Mouse (Mus musculus): ENCODE measurements around the gene Irs2. TPM values are rescaled to one million over a fixed set of nuclear protein-coding genes. Genes with fewer than 3 reads are reported as not detected.

Gene Irs2
- polyA plus RNA-seq, 1 experiment from 2014 or later = 7.7 TPM

GRCm38 (mm10) chr8:11006276-11006630, 2.0 kb downstream of the Irs2 start:
- Histone ChIP-seq H3K4me2 (ENCODE audit: low read depth, low read length, severe bottlenecking) (peak overlapping the region; percentile 66), H3K27ac (ENCODE audit: low read depth, low read length) (no peak overlapping the region), H3K9ac (ENCODE audit: low read length) (peak overlapping the region; percentile 86), H3K27me3 (ENCODE audit: control insufficient read depth, insufficient read depth, low read length) (no peaks in the 10 kb centered on the region; the same call in 1 of the 2 replicates), H3K4me3 (ENCODE audit: low read depth, low read length) (peak overlapping the region; percentile 78), H3K36me3 (ENCODE audit: control insufficient read depth, insufficient read depth, low read length) (no peaks in the 10 kb centered on the region), H3K9me3 (ENCODE audit: control insufficient read depth, low read length) (no peaks in the 10 kb centered on the region), H3K4me1 (replicated peaks; ENCODE audit: control insufficient read depth, insufficient read depth, low read length) (peaks cover 41% of the 10 kb centered on the region)
- WGBS = 85% methylated on average over 9 of the region's 9 CpGs
- ATAC-seq (replicated peaks; ENCODE audit: low FRiP score) = no peak
- no peak for DNase-seq (ENCODE audit: low spot score)

- H3K27ac ChIP-seq (ENCODE audit: low read depth, low read length) = no peak overlapping the region
- WGBS = 88% methylated on average over 26 of the region's 26 CpGs
Measured at GRCm38 (mm10) chr8:11005460-11006275, 2.6 kb downstream of the Irs2 start.

GRCm38 (mm10) chr8:11004781-11005459, 3.3 kb downstream of the Irs2 start:
- Histone ChIP-seq H3K27ac (ENCODE audit: low read depth, low read length) (no peak overlapping the region), H3K27me3 (ENCODE audit: control insufficient read depth, insufficient read depth, low read length) (no peaks in the 10 kb centered on the region; the same call in 1 of the 2 replicates), H3K4me1 (replicated peaks; ENCODE audit: control insufficient read depth, insufficient read depth, low read length) (peaks cover 48% of the 10 kb centered on the region), H3K36me3 (ENCODE audit: control insufficient read depth, insufficient read depth, low read length) (no peaks in the 10 kb centered on the region), H3K9me3 (ENCODE audit: control insufficient read depth, low read length) (no peaks in the 10 kb centered on the region), H3K9ac (ENCODE audit: low read length) (peak overlapping the region; percentile 53), H3K4me2 (ENCODE audit: low read depth, low read length, severe bottlenecking) (peak overlapping the region; percentile 66), H3K4me3 (ENCODE audit: low read depth, low read length) (peak overlapping the region; percentile 78)
- ATAC-seq (replicated peaks; ENCODE audit: low FRiP score) (no peak), DNase-seq (ENCODE audit: low spot score) (no peak)
- 78% methylated on average over 22 of the region's 22 CpGs for WGBS

More at GRCm38 (mm10) chr8:11005460-11006275, 2.6 kb downstream of the Irs2 start:
- H3K36me3 ChIP-seq (ENCODE audit: control insufficient read depth, insufficient read depth, low read length) = no peaks in the 10 kb centered on the region
- peaks cover 46% of the 10 kb centered on the region for H3K4me1 ChIP-seq (replicated peaks; ENCODE audit: control insufficient read depth, insufficient read depth, low read length)
- H3K9me3 ChIP-seq (ENCODE audit: control insufficient read depth, low read length) = no peaks in the 10 kb centered on the region
- DNase-seq (ENCODE audit: low spot score) (peak; percentile 64), ATAC-seq (replicated peaks; ENCODE audit: low FRiP score) (no peak)
- peak overlapping the region; percentile 78 for H3K4me3 ChIP-seq (ENCODE audit: low read depth, low read length)
- H3K9ac ChIP-seq (ENCODE audit: low read length) = no peak overlapping the region; the same call in 1 of the 2 replicates
- H3K4me2 ChIP-seq (ENCODE audit: low read depth, low read length, severe bottlenecking) = peak overlapping the region; percentile 66
- H3K27me3 ChIP-seq (ENCODE audit: control insufficient read depth, insufficient read depth, low read length) = no peaks in the 10 kb centered on the region; the same call in 1 of the 2 replicates

- Histone ChIP-seq H3K4me1 (replicated peaks; ENCODE audit: control insufficient read depth, insufficient read depth, low read length) (peaks cover 50% of the 10 kb centered on the region), H3K27ac (ENCODE audit: low read depth, low read length) (no peak overlapping the region)
Measured at GRCm38 (mm10) chr8:11003917-11004470, 4.3 kb downstream of the Irs2 start.

GRCm38 (mm10) chr8:11003253-11003652, 5.0 kb downstream of the Irs2 start:
- Histone ChIP-seq H3K4me1 (replicated peaks; ENCODE audit: control insufficient read depth, insufficient read depth, low read length) (peaks cover 50% of the 10 kb centered on the region), H3K27ac (ENCODE audit: low read depth, low read length) (no peak overlapping the region), H3K4me3 (ENCODE audit: low read depth, low read length) (peak overlapping the region; percentile 78), H3K27me3 (ENCODE audit: control insufficient read depth, insufficient read depth, low read length) (no peaks in the 10 kb centered on the region; the same call in 1 of the 2 replicates), H3K9me3 (ENCODE audit: control insufficient read depth, low read length) (no peaks in the 10 kb centered on the region), H3K9ac (ENCODE audit: low read length) (peak overlapping the region; percentile 53), H3K4me2 (ENCODE audit: low read depth, low read length, severe bottlenecking) (peak overlapping the region; percentile 66), H3K36me3 (ENCODE audit: control insufficient read depth, insufficient read depth, low read length) (no peaks in the 10 kb centered on the region)
- ATAC-seq (replicated peaks; ENCODE audit: low FRiP score) (no peak), DNase-seq (ENCODE audit: low spot score) (no peak)
- WGBS = 61% methylated on average over 6 of the region's 6 CpGs

More at GRCm38 (mm10) chr8:11003917-11004470, 4.3 kb downstream of the Irs2 start:
- peak overlapping the region; percentile 78 for H3K4me3 ChIP-seq (ENCODE audit: low read depth, low read length)
- no peaks in the 10 kb centered on the region for H3K36me3 ChIP-seq (ENCODE audit: control insufficient read depth, insufficient read depth, low read length)
- DNase-seq (ENCODE audit: low spot score) = no peak
- H3K9ac ChIP-seq (ENCODE audit: low read length) = peak overlapping the region; percentile 53
- 65% methylated on average over 7 of the region's 7 CpGs for WGBS
- H3K9me3 ChIP-seq (ENCODE audit: control insufficient read depth, low read length) = no peaks in the 10 kb centered on the region
- no peak for ATAC-seq (replicated peaks; ENCODE audit: low FRiP score)
- H3K4me2 ChIP-seq (ENCODE audit: low read depth, low read length, severe bottlenecking) = peak overlapping the region; percentile 66
- H3K27me3 ChIP-seq (ENCODE audit: control insufficient read depth, insufficient read depth, low read length) = no peaks in the 10 kb centered on the region; the same call in 1 of the 2 replicates

GRCm38 (mm10) chr8:11002816-11003215, 5.4 kb downstream of the Irs2 start:
- Histone ChIP-seq H3K4me1 (replicated peaks; ENCODE audit: control insufficient read depth, insufficient read depth, low read length) (peaks cover 51% of the 10 kb centered on the region), H3K36me3 (ENCODE audit: control insufficient read depth, insufficient read depth, low read length) (no peaks in the 10 kb centered on the region), H3K4me3 (ENCODE audit: low read depth, low read length) (peak overlapping the region; percentile 78), H3K27me3 (ENCODE audit: control insufficient read depth, insufficient read depth, low read length) (no peaks in the 10 kb centered on the region; the same call in 1 of the 2 replicates), H3K27ac (ENCODE audit: low read depth, low read length) (no peak overlapping the region), H3K9me3 (ENCODE audit: control insufficient read depth, low read length) (no peaks in the 10 kb centered on the region), H3K9ac (ENCODE audit: low read length) (peak overlapping the region; percentile 53), H3K4me2 (ENCODE audit: low read depth, low read length, severe bottlenecking) (peak overlapping the region; percentile 66)
- DNase-seq (ENCODE audit: low spot score) (no peak), ATAC-seq (replicated peaks; ENCODE audit: low FRiP score) (no peak)
- 47% methylated on average over 6 of the region's 6 CpGs for WGBS

- H3K36me3 ChIP-seq (ENCODE audit: control insufficient read depth, insufficient read depth, low read length) = no peaks in the 10 kb centered on the region
- ATAC-seq (replicated peaks; ENCODE audit: low FRiP score) = peak; percentile 49; the same call in 1 of the 2 replicates
Measured at GRCm38 (mm10) chr8:11001062-11001549, 7.2 kb downstream of the Irs2 start.

GRCm38 (mm10) chr8:10999538-10999937, 8.7 kb downstream of the Irs2 start:
- Histone ChIP-seq H3K27me3 (ENCODE audit: control insufficient read depth, insufficient read depth, low read length) (no peaks in the 10 kb centered on the region), H3K4me2 (ENCODE audit: low read depth, low read length, severe bottlenecking) (no peak overlapping the region), H3K4me1 (replicated peaks; ENCODE audit: control insufficient read depth, insufficient read depth, low read length) (peaks cover 39% of the 10 kb centered on the region), H3K27ac (ENCODE audit: low read depth, low read length) (no peak overlapping the region), H3K9ac (ENCODE audit: low read length) (peak overlapping the region; percentile 30; the same call in 1 of the 2 replicates), H3K4me3 (ENCODE audit: low read depth, low read length) (no peak overlapping the region), H3K36me3 (ENCODE audit: control insufficient read depth, insufficient read depth, low read length) (no peaks in the 10 kb centered on the region; the same call in 1 of the 2 replicates), H3K9me3 (ENCODE audit: control insufficient read depth, low read length) (no peaks in the 10 kb centered on the region)
- WGBS = 86% methylated on average over 4 of the region's 4 CpGs
- ATAC-seq (replicated peaks; ENCODE audit: low FRiP score) = no peak
- no peak for DNase-seq (ENCODE audit: low spot score)

More at GRCm38 (mm10) chr8:11001062-11001549, 7.2 kb downstream of the Irs2 start:
- WGBS = 3% methylated on average over 6 of the region's 6 CpGs
- peaks cover 53% of the 10 kb centered on the region for H3K4me1 ChIP-seq (replicated peaks; ENCODE audit: control insufficient read depth, insufficient read depth, low read length)
- peak overlapping the region; percentile 49 for H3K9ac ChIP-seq (ENCODE audit: low read length)
- peak overlapping the region; percentile 66 for H3K4me2 ChIP-seq (ENCODE audit: low read depth, low read length, severe bottlenecking)
- H3K4me3 ChIP-seq (ENCODE audit: low read depth, low read length) = peak overlapping the region; percentile 78
- H3K9me3 ChIP-seq (ENCODE audit: control insufficient read depth, low read length) = no peaks in the 10 kb centered on the region
- 0 out of 2 replicates have a peak overlapping the region, but pooled peaks have one; percentile 18 for H3K27ac ChIP-seq (ENCODE audit: low read depth, low read length)
- no peaks in the 10 kb centered on the region; the same call in 1 of the 2 replicates for H3K27me3 ChIP-seq (ENCODE audit: control insufficient read depth, insufficient read depth, low read length)
- no peak for DNase-seq (ENCODE audit: low spot score)
